Mouse (Mus musculus) heart, embryonic 14.5 days (tissue): Measurements from ENCODE around the gene Zdhhc15. TPM values are rescaled to one million over a fixed set of nuclear protein-coding genes. Genes with fewer than 3 reads are reported as not detected.

Experiments used
- ATAC-seq: fragments of 200-750 bp; cut with Nextera tagmentation; 2 replicates; pipeline ENCODE4 v1.8.0; 2017; ENCODE audit warnings: low read depth, moderate TSS enrichment; ENCODE audit not compliant: insufficient number of reproducible peaks, insufficient read depth, low FRiP score
- H3K27ac ChIP-seq, 2 experiments: fragments of 200-500 bp in 1 of 2; fragments of 300-500 bp in 1 of 2; sonication (generic) in 1 of 2; replicated peaks in 1 of 2; 2 replicates each; pipeline ENCODE4 v1.5.1; 2012 to 2014; ENCODE audit warnings: low read depth in 2 of 2, low read length in 2 of 2, control low read depth in 1 of 2, mild to moderate bottlenecking in 1 of 2, mixed read lengths in 1 of 2; ENCODE audit not compliant: control insufficient read depth in 1 of 2, insufficient read depth in 1 of 2
- H3K27me3 ChIP-seq: fragments of 300-500 bp; sonication (generic); 2 replicates; pipeline ENCODE4 v1.6.1; 2014; ENCODE audit warnings: mild to moderate bottlenecking, low read length, control low read depth; ENCODE audit not compliant: control insufficient read depth, insufficient read depth
- H3K36me3 ChIP-seq: fragments of 300-500 bp; sonication (generic); 2 replicates; pipeline ENCODE4 v1.6.1; 2014; ENCODE audit warnings: mild to moderate bottlenecking, control low read depth, low read length, mixed read lengths; ENCODE audit not compliant: control insufficient read depth, insufficient read depth
- H3K4me1 ChIP-seq, 2 experiments: fragments of 200-500 bp in 1 of 2; fragments of 300-500 bp in 1 of 2; sonication (generic) in 1 of 2; 2 replicates each; pipeline ENCODE4 v1.6.1; 2012 to 2014; ENCODE audit warnings: low read length in 2 of 2, control low read depth in 1 of 2, mixed read lengths in 1 of 2; ENCODE audit not compliant: control insufficient read depth in 2 of 2, insufficient read depth in 2 of 2
- H3K4me2 ChIP-seq: fragments of 300-500 bp; sonication (generic); 2 replicates; pipeline ENCODE4 v1.6.1; 2014; ENCODE audit warnings: mild to moderate bottlenecking, low read length
- H3K4me3 ChIP-seq, 2 experiments: fragments of 200-500 bp in 1 of 2; fragments of 300-500 bp in 1 of 2; sonication (generic) in 1 of 2; 2 replicates each; pipeline ENCODE4 v1.5.1; 2012 to 2014; ENCODE audit warnings: low read length in 2 of 2, mild to moderate bottlenecking in 2 of 2, control low read depth in 1 of 2, low read depth in 1 of 2, moderate library complexity in 1 of 2; ENCODE audit not compliant: control insufficient read depth in 1 of 2, insufficient read depth in 1 of 2
- H3K9ac ChIP-seq: fragments of 300-500 bp; sonication (generic); 2 replicates; pipeline ENCODE4 v1.6.1; 2014; ENCODE audit warnings: mild to moderate bottlenecking, low read length
- H3K9me3 ChIP-seq: fragments of 300-500 bp; sonication (generic); 2 replicates; pipeline ENCODE4 v1.6.1; 2016; ENCODE audit warnings: low read length, control low read depth; ENCODE audit not compliant: control insufficient read depth
- WGBS: fragments of 180-500 bp; shearing (Covaris S2); extraction: QIAGEN DNeasy Blood & Tissue Kit; methylation state at CpG from one replicate; pipeline ENCODE4 v1.1.7; 2014; 5-methylcytosine and 5-hydroxymethylcytosine counted together
- polyA plus RNA-seq: library from polyadenylated mRNA; unstranded; fragments of >200 nt; fragmentation: Nextera tagmentation; extraction: Ambion mirVana; gene quantifications from 2 replicates; pipeline ENCODE4 v1.2.1, GENCODE M21; 2014

Gene Zdhhc15
- polyA plus RNA-seq, 1 experiment from 2014 or later, result 6.1 TPM

- no peak overlapping the region for H3K4me2 ChIP-seq
- H3K4me3 ChIP-seq, result no peak overlapping the region
- H3K36me3 ChIP-seq, result no peaks in the 10 kb centered on the region
- no peak overlapping the region for H3K9ac ChIP-seq
- 75% methylated on average over 4 of the region's 4 CpGs for WGBS
- no peaks in the 10 kb centered on the region for H3K27me3 ChIP-seq
- H3K4me1 ChIP-seq, result no peaks in the 10 kb centered on the region
- H3K27ac ChIP-seq, result no peak overlapping the region
- no peak for ATAC-seq
- H3K9me3 ChIP-seq, result no peaks in the 10 kb centered on the region
Observed at GRCm38 (mm10) chrX:104488870-104489467, 181.9 kb downstream of the Zdhhc15 start.

- 67% methylated on average over 3 of the region's 3 CpGs for WGBS
- Histone ChIP-seq H3K4me2 (no peak overlapping the region), H3K36me3 (no peaks in the 10 kb centered on the region), H3K4me3 (no peak overlapping the region), H3K9me3 (no peaks in the 10 kb centered on the region), H3K27ac (no peak overlapping the region), H3K4me1 (no peaks in the 10 kb centered on the region), H3K27me3 (no peaks in the 10 kb centered on the region), H3K9ac (no peak overlapping the region)
- no peak for ATAC-seq
Observed at GRCm38 (mm10) chrX:104488036-104488435, 182.8 kb downstream of the Zdhhc15 start.

Other genes starting within 250 kb of the Zdhhc15 start
- gene Uprt, start 188.2 kb downstream of the Zdhhc15 start, polyA plus RNA-seq, result 1.6 and 1.8 TPM in 2 replicates
- 1.5 and 2.1 TPM in 2 replicates for gene Magee2, start 186.2 kb upstream of the Zdhhc15 start, polyA plus RNA-seq